Mouse (Mus musculus) intestine, embryonic 14.5 days (tissue): ENCODE results near the gene Sirt1. TPM values are rescaled to one million over a fixed set of nuclear protein-coding genes. Genes with fewer than 3 reads are reported as not detected.

Experiments used
- ATAC-seq: fragments of 200-750 bp; cut with Nextera tagmentation; replicated peaks from 2 replicates; pipeline ENCODE4 v1.8.0; 2017; ENCODE audit warnings: low read depth, moderate number of reproducible peaks, moderate TSS enrichment, moderate library complexity; ENCODE audit not compliant: low FRiP score, low TSS enrichment
- DNase-seq: peaks from one replicate; pipeline ENCODE4 v3.0.0-alpha.2; 2018; ENCODE audit warnings: low spot score
- H3K27ac ChIP-seq: fragments of 300-500 bp; sonication (generic); 2 replicates; pipeline ENCODE4 v1.5.1; 2014; ENCODE audit warnings: low read depth, mild to moderate bottlenecking, control low read depth
- H3K27me3 ChIP-seq: fragments of 300-500 bp; sonication (generic); replicated peaks from 2 replicates; pipeline ENCODE4 v1.6.1; 2014; ENCODE audit warnings: low read length, control low read depth; ENCODE audit not compliant: control insufficient read depth, insufficient read depth
- H3K36me3 ChIP-seq: fragments of 300-500 bp; sonication (generic); 2 replicates; pipeline ENCODE4 v1.6.1; 2014; ENCODE audit warnings: low read length, control low read depth; ENCODE audit not compliant: control insufficient read depth, insufficient read depth
- H3K4me1 ChIP-seq: fragments of 300-500 bp; sonication (generic); replicated peaks from 2 replicates; pipeline ENCODE4 v1.6.1; 2014; ENCODE audit warnings: low read length, control low read depth, mixed read lengths; ENCODE audit not compliant: control insufficient read depth, insufficient read depth
- H3K4me2 ChIP-seq: fragments of 300-500 bp; sonication (generic); 2 replicates; pipeline ENCODE4 v1.6.1; 2014; ENCODE audit warnings: low read length
- H3K4me3 ChIP-seq: fragments of 300-500 bp; sonication (generic); 2 replicates; pipeline ENCODE4 v1.5.1; 2014; ENCODE audit warnings: low read depth, low read length, control low read depth, mixed read lengths
- H3K9ac ChIP-seq: fragments of 300-500 bp; sonication (generic); 2 replicates; pipeline ENCODE4 v1.6.1; 2014; ENCODE audit warnings: mild to moderate bottlenecking, low read length
- H3K9me3 ChIP-seq: fragments of 300-500 bp; sonication (generic); 2 replicates; pipeline ENCODE4 v1.6.1; 2016; ENCODE audit warnings: low read length, control low read depth; ENCODE audit not compliant: control insufficient read depth
- polyA plus RNA-seq: library from polyadenylated mRNA; unstranded; fragments of >200 nt; fragmentation: Nextera tagmentation; extraction: Ambion mirVana; gene quantifications from 2 replicates; pipeline ENCODE4 v1.2.1, GENCODE M21; 2014

Gene Sirt1
- polyA plus RNA-seq, 1 experiment from 2014 or later, result 6.8 TPM

GRCm38 (mm10) chr10:63272401-63272800 is 109.1 kb downstream of the Sirt1 start:
- no peak for ATAC-seq
- Histone ChIP-seq H3K27me3 (no peaks in the 10 kb centered on the region), H3K4me3 (no peak overlapping the region), H3K9ac (no peak overlapping the region), H3K27ac (no peak overlapping the region), H3K4me2 (no peak overlapping the region), H3K9me3 (no peaks in the 10 kb centered on the region), H3K36me3 (peaks cover 60% of the 10 kb centered on the region), H3K4me1 (no peaks in the 10 kb centered on the region)
- DNase-seq, result no peak

Other genes with a start within 250 kb of the Sirt1 start
- not detected in 2 replicates for gene Mypn, start 177.8 kb downstream of the Sirt1 start, polyA plus RNA-seq
- 39.8 and 46.2 TPM in 2 replicates for gene Herc4, start 137.9 kb downstream of the Sirt1 start, polyA plus RNA-seq
- gene Dnajc12, start 739 bp upstream of the Sirt1 start, polyA plus RNA-seq, result 7.5 and 8.3 TPM in 2 replicates
- gene Gm7075, start 40.1 kb upstream of the Sirt1 start, polyA plus RNA-seq, result not detected in 2 replicates
- 1.5 and 1.7 TPM in 2 replicates for gene Ctnna3, start 48.4 kb upstream of the Sirt1 start, polyA plus RNA-seq